Mouse (Mus musculus): Measurements from ENCODE around the gene Casc3.
A peak's percentile ranks its signal among the peaks of the same experiment; 100 is the strongest.

The Casc3 gene

DNA sequence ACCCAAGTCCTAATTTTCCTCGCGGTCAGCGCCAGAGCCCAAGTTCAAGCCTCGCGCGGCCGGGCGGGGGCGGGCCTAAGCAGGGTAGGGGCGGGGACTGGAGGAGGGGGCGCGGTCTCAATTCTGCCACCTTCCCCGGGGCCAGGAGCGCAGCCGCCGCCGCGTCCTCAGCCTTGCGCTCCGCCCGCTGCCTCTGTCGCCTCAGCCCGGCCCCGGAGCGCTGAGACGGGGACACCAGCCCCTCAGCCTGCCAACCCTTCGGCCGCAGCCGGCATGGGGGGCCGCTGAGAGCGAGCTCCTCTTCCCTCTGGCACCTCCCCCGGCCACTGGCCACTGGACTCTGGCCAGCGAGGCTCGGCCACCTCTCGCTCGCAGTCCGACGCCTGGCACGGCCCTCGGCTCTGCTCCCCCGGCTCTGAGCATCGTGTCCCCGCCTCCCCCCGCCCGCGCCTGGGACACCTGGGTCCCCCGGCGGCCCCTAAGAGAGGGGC, 32.0 kb downstream of the Casc3 start, which contains the start of gene Rapgefl1:
TSS of gene Rapgefl1 (plus strand) at position 135 of the 491 bp plus-strand sequence.
- DNase-seq, result peak; percentile 89

DNA sequence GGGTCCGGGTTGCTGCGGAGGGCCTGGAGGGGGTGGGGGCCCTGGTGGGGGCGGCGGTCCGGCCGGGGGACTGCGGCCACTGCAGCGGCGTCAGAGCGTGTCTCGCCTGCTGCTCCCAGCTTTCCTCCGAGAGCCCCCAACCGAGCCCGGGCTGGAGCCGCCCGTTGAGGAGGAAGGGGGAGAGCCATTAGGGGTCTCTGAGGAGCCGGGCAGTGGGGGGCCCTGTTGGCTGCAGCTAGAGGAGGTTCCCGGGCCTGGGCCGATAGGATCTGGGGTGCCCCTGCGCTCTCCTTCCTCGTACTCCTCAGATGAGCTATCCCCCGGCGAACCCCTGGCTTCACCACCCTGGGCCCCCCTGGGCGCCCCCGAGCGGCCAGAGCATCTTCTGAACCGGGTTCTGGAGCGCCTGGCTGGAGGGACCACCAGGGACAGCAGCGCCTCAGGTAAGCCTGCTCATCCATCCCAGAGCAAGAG, 32.6 kb downstream of the Casc3 start:
- DNase-seq, result no peak

DNA sequence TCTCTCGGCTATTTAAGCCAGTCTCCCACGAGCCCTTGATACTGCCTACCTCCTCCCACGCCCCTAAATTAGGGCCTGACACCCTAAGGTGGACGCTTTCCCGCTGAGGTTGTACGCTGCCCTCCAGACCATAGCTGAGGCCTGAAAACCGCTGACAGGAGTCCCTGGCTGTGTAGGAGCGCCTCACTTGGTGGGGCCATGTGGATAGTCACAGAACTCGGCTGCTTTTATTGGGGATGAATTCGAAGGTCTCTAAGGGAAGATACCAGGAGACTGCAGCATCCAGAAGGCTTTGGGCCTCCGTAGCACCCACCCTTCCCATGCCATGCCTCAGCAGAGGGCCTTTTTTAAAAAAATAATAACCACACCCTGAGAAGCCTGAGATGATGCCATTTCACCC, 33.2 kb downstream of the Casc3 start:
- DNase-seq, result no peak

DNA sequence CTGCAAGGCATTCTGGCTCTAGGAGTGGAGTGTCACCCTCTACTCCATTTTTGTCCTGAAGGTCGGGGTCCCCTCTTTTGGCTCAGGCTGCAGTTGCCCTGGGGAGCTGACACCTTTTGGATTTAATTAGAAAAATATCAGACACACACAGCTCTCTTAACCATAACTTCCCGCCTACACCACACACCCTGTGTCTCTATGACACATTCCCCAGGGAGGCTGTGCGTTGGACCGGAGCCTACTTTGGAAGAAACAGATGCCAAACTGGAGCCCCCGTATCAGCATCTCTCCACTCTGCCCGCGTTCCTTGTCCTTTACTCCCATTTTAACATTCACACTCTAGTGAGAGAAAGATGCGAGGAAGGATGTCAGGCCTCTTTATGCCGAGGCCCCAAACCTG, 33.8 kb downstream of the Casc3 start:
- DNase-seq, result no peak

DNA sequence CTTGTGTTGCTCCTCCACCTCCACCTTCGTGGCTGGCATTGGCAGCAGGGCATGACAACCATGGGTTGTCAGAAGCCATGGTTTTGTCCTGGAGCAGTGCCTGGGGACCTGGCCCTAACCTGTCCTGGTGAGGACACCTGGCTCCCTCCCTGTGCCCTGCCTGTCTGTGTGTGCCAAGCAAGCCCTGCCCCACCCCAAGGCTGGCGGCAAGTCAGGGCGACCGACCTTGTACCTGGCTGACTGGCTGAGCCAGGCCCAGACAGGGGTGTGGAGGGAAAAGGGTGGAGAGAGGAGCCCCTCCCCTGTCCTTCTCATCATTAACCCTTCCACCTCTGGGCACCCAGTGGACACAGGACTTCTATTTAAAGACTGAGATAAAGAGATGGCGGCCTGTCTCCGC, 34.7 kb downstream of the Casc3 start:
- peak; percentile 34 for DNase-seq

DNA sequence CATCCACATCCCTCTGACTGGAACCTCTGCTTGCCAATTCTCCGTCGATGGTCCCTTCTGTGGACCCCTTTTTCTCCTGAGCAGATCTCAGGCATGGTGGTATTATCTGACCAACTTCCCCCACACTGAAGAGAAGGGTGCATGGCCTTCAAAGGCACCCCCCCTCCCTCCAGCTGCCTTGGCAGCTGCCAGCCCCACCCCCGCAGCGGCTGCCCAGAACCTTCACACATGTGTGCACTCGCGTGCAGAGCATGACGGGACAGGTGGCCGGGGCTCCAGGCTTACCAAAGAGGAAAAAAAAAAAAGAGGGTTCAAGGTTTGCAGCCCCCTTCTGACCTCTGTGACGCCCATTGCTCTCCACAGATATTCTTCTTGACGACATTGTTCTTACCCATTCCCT, 35.2 kb downstream of the Casc3 start:
- DNase-seq, result no peak

DNA sequence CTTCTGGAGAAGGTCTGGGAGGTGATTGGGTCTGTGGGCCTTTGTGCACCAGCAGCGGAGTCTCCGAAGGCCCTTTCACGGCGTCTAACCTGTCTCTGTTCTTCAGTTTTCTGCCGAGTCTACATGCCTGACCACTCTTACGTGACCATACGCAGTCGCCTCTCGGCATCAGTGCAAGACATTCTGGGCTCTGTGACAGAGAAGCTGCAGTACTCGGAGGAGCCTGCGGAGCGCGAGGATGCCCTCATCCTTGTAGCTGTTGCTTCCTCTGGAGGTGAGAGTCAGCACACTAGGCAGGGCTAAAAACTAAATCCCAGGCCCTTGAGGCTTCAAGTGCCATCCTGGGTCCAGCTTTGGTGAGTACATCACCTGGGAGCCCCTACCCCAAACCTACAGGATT, 41.3 kb downstream of the Casc3 start:
- no peak for DNase-seq

DNA sequence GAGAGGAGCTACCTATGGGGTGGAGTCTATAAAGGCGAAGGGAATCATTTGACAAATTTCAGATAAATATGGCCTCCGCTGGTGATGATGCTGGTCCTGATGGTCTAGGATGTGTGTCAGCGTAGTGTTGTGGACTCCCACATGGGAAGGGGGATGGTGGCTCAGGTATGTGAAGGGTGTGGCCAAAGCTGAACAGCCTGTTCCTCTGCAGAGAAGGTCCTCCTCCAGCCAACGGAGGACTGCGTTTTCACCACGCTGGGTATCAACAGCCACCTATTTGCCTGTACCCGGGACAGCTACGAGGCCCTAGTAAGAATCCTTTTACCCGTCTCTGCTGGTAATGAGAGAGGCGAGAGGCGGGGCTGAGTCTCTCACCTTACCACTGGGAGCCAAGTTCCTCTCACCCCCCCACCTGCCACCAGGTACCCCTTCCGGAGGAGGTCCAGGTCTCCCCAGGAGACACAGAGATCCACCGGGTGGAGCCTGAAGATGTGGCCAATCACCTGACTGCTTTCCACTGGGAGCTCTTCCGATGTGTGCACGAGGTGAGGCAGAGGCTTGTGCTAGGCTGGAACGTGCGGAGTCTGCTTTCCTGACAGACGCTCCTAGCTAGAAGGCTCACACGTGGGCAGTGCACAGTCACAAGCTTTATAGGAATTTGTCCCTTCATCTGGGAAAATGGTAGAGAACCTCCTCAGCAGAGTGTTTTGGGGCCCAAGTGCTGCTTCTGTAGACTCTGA, 42.3 kb downstream of the Casc3 start:
- DNase-seq, result no peak

DNA sequence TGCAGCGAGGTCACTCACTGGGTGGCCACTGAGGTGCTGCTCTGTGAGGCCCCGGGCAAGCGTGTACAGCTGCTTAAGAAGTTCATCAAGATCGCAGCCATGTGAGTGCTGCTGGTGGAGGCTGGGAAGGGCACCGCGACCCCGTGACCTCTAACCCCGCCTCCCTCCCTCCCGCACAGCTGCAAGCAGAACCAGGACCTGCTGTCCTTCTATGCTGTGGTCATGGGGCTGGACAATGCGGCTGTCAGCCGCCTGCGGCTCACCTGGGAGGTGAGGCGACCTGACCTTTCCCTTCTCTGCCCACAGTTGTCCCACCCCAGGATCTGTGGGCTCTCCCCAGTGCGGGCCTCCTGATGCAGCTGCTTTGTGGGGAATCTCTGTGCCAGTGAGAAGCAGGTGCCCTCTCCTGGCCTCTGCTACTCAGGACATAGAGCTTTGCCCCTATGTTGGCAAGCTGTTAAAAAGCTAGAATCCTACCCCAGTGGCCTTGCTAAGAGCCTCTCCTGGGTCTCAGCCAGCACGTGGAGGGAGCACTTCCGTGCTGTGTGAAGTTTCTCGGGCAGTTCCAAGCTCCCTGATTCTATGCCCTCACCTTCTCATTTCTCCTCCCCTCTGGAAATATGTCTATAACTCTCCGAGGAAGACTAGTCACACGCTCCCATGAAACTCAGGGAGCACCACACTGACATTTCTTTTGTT, 44.6 kb downstream of the Casc3 start:
- DNase-seq, result peak; percentile 13

DNA sequence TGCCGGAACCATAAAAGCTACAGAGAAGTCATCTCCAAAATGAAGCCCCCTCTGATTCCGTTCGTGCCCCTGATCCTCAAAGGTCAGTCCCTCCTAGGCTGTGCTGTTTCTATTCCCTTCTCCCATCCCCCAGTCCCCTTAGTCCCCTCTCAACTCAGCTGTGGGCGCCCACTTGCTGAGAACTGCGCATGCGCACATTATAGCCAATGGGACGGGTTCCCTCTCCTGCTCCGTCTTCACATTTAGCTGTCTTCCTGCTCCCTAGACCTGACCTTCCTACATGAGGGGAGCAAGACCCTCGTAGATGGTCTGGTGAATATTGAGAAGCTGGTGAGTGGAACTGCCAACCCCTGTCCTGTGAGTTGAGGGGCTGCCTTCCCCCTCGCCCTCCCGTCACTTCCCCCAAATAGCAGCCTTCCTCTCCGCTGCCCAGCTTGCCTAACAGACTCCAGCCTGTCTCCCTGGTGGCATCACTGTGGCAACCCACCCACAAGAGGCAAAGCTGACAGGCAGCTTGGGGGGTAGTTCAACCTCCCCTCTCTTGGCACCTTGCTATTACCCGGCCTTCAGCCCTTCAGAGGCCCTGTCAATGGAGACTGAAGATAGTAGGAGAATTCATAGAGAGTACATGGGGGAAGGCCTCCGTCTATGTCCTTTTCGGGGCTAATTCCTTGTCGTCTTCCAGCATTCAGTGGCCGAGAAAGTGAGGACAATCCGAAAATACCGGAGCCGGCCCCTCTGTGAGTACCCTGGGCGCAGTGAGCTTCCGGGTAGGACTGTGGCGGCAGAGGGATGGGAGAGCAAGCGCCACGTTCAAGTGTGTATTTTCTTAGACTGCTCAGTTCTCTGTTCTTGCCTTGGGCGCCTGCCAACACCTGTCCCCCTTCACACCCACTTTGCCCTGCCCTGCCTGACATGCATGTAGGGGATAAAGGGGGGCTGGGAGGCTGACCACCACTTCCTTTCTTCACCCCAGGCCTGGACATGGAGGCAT, 45.7 kb downstream of the Casc3 start:
- no peak for DNase-seq

DNA sequence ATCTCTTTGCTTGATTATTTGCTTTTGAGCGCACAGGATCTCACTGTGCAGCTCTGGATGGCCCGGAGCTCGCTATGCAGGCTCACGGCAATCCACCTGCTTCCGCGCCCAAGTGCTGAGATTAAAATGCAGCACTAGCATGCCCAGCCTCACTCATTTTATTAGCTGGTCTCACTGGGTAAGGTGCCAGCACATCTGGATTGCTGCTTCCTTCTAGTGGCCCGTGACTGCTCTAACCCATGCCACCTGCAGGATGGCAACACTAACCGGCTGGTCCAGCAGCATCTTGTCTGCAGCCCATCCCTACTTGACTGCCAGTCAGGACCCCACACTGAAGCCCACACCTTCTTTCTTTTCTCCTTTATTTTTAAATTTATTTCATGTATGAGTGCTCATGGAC, 49.4 kb downstream of the Casc3 start:
- no peak for DNase-seq

DNA sequence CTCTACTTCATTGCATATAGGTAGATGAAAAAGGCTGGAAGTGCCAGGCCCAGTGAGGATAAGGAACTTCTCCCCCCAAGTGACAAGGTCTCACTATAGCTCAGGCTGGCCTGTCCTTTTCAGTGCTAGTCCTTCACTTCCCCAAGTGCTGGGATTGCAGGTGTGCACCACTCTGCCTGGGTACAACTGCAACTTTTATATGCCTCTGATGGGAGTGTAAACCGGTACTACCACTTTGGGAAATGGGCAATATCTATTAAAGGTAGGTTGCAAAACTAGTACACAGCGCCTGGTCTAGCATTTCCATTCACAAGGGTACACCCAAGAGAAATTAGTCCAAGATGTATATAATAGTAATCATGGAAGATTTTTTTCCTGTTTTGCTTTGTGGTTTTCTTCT, 50.0 kb downstream of the Casc3 start:
- DNase-seq, result no peak

DNA sequence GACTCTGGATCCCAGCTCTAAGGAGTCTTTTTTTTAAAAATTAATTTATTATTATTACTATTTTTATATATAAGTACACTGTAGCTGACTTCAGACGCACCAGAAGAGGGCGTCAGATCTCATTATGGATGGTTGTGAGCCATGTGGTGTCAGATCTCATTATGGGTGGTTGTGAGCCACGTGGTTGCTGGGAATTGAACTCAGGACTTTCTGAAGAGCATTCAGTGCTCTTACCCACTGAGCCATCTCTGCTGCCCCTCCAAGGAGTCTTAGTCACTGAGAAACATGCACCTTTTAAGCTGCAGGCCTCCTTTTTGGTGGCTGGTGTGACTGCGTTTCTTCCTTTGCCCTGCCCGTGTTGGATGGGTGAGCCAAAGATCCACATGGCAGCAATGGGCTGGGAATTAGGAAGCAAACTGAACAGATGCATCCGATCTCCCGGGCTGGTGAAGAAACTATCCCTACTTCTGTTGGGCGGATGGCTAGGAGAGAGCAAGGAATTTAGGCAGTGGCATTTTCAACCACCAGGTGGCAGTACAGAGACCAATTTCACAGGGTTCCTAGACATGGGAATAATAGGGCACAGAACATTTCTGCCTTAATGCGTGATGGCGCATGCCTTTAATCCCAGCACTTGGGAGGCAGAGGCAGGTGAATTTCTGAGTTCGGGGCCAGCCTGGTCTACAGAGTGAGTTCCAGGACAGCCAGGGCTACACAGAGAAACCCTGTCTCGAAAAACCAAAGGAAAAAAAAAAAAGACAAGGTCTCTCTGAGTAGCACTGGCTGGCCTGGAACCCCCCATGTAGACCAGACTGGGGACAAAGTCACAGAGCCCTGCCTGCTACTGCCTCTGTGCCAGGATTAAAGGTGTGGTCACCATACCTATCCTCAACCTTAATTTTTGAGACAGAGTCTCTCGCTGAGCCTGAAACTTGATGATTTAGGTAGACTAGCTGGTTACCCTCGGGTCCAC, 54.3 kb downstream of the Casc3 start:
- DNase-seq, result peak; percentile 92

DNA sequence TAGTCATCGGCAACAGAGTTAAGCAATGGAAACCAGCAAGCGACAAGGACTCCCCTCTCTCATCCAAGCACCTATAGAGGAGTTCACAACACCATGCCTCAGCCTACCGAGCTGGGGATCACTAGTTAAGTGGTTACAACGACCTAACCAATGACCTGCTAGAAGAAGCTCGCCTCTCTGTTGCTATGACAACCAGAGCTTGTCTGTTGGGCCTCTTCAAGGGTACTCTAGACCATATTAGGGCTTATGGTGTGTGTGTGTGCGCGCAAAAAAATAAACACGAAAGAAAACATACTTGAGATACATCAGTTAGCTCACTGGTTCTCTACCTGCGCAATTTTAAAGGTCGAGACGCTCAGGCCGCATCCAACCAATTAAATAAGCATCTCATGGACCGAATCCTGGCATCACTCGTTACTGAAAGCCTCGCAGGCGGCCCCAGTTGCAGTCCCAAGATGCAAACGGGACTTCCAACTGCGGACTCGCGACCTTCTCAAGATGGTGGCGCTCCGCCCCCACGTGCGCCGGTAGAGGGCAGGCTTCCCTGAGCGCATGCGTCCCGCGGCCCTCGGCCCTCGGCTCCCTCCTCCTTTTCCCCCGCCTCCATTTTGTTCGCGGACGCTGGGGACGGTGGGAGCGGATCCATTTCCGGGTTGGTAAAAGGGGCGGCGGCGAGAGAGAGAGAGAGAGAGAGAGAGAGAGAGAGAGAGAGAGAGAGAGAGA, 58.5 kb downstream of the Casc3 start, which contains the start of gene Wipf2:
TSS of gene Wipf2 (plus strand) at position 611 of the 723 bp plus-strand sequence.
- peak; percentile 95 for DNase-seq

DNA sequence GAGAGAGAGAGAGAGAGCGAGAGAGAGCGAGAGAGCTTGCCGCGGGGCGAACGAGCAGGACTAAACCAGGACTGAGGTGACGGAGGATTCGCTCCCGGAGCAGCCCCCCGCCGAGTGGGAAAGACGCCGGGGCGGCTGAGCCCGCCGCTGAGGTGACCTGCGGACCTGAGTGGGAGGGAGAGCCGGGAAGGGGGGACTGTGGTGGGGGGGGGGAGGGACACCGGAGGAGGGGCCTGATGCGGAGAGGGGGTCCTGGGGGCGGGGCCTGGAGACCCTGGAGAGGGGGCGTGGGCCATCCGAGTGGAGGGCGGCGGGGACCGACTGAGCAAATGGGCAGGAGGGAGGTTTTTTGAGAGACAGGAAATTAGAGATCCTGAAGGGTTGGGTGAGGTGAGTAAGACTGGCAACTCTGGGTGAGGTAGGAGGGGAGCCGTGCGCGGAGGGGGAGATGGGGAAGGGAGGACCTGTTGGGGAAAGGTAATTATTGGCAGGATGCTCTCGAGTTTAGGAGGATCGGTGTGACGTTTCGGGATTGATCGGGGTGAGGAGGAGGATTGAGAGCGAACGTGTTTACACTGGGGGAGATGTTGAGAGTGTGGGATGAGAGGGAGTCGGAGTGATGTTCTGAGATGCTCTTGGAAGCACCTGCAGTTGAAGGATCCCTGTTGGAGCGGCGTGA, 59.2 kb downstream of the Casc3 start:
- DNase-seq, result peak; percentile 49

DNA sequence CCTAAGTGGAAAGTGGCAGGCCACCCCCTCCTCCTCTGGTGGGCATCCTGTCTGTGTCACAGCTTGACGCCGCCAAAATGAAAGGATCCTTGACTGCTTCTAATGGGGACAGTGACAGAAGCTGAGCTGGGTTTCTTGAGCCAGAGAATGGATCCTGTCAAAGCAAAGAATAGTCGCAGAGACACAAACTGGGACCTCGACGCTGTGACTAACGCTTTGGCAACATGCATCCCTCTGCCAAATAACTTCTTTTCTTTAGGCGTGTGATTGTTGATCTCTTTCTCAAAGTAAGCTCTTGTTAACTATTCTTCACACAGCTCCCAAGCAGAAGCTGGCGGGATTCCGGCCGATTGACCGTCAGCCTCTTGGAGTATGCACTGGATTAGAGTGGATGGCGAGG, 62.6 kb downstream of the Casc3 start:
- no peak for DNase-seq

DNA sequence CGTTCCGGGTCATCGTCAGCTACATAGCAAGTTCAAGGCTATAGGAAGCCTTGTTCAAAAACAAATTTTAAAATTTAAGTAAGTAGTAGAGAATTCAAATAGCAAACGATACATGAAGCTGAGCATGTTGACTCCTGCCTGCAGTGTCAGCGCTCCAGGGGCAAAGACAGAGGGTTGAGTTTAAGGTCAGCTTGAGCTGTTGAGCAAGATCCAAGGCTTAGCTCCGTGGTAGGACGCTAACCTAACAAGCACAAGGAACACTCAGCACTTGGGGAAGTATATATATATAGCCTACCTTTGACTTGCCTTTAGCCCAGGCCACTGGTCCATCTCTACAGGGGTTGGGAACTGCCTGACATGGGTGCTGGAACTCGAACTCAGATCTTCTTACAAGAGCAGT, 65.2 kb downstream of the Casc3 start:
- no peak for DNase-seq

DNA sequence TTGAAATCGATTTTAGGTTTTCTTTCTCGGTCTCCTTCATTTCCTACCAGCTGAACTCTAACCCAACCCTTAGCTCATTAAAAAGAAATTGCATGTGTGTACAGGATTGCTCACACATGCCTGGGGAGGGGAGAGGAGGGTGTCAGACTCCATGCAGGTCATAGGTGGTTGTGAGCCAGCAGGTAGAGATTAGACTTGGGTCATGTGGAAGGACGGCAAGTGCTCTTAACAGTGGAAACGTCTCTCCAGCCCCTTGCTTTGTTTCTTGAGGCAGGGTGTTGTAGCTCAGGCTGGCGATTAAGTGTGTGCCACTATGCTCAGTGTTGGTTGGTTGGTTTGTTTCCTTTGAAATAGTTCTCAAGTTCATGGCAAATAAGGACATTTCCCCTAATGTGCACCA, 66.1 kb downstream of the Casc3 start:
- DNase-seq, result no peak

DNA sequence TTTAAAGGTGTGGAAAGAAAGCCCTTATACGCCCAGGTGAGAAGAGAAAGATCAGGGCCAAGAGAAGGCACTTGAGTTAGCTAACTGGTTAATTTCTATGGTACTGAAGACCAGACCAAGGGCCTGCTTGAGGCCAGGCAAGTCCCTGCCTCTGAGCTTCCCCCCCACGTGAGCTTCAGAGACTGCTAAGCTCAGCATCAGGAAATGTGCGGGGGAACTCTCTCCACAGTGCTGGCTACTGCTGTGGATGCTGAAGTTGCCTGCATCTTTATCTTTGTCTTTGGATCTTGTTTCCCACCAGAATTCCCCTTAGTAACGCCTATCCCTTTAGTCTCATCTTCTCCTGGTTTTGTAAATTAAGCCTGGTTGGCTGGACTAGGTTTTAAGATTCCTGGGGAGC, 66.7 kb downstream of the Casc3 start:
- DNase-seq, result no peak

DNA sequence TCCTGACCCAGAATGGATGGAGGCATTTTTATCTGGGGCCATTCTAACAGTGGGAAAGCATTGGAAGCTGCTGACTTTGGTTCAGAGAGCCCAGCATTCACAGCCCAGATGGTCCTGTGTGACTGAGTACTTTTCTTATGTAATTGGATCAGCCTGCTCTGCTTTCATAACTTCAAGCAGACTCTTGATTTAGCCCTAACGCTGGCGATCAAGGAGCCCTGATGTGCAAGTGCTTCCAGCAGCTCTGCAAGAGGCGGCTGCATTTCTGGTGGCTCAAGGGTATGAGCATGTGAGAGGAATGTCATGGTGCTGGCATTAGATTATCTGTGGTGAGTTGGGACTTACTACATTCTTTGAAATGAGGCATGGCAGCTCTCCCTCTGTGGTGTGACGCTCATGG, 67.3 kb downstream of the Casc3 start:
- no peak for DNase-seq
